Mouse (Mus musculus): ENCODE results near the gene Olfr65. TPM values are rescaled to one million over a fixed set of nuclear protein-coding genes. Genes with fewer than 3 reads are reported as not detected.

The Olfr65 gene
- total RNA-seq (2014; fragmentation: Nextera tagmentation), result not detected in 2 replicates
- total RNA-seq (2017), result not detected in 2 replicates

DNA sequence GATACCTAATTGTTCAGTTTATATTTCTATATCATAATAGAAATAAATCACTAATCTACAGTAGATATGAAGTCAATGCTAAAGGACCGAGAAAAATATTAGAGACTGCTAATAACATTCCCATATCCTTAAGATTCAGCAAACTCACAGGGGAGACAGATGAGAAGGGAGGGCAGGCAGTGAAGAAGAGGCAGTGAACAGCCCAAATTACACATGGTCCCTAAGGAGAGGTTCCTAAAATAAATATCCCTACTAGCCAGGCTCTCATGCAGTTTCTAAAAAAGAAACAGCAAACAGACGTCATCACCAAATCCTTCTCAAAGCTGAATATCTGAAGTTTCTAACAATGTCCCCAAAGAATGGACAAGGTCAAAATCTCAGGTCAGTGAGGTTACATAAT, at the start of gene Olfr65:
Gene Olfr65 (plus strand): TSS at position 301 of the 400 bp plus-strand sequence.
- ATAC-seq (replicated peaks; ENCODE audit: low FRiP score, low TSS enrichment, poor library complexity, severe bottlenecking), result no peak

DNA sequence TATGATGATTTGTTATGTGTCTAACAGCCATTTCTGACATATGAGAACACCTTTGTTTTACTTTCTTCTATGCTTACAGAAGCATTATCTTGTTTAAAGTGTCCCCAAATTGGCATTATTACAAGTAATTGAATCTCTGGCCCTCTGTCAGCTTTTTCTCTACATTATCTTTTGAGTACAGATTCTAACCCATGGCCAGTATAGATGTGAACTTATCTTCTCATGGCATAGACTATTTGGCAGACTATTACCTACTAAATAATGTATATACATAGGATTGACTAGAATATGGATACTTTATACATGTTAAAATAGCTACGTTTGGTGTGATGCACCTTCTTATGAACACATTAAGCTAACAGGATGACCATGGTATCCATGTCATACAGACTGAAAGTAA, 48.6 kb upstream of the Olfr65 start:
- peak; percentile 66 for ATAC-seq (replicated peaks; ENCODE audit: low FRiP score, low TSS enrichment, poor library complexity, severe bottlenecking)

DNA sequence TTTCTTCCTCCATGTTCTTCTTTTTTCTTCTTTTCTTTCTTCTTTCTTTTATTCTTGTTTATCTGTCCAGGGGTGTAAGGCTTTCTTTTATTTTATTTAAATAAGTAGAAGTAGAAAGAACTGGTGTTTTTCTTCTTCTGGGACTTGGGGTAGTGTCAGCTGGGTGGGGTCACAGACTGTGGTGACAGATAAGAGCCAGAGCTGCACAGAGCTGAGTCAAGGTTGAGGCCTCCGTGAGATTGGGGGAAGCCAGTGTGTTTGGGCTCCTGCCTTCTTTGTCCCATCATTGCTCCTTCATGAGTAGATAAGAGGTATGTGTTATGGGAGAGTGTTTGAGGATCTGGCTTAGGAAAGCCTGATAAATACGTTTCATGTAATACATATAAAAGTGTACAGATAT, 44.2 kb upstream of the Olfr65 start:
- ATAC-seq (replicated peaks; ENCODE audit: low FRiP score, low TSS enrichment, poor library complexity, severe bottlenecking), result peak; percentile 94

DNA sequence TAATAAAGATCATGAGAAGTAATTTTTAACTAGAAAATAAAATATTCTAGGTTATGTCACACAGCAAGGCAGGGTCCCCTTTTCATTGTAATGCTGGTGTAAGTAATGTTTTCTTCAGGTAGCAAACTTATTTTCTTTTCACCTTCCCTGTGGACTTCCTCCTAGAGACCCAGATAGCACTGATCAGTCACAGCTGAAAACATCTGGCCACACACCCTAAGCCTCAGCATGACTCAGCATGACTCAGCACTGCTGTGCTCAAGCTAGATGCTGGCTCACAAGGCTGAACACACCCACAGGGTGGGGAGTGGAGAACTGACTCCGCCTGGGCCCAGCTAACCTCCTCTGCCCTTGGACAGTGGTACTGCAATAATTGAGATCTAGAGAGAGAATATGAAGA, 42.4 kb upstream of the Olfr65 start:
- peak; percentile 88 for ATAC-seq (replicated peaks; ENCODE audit: low FRiP score, low TSS enrichment, poor library complexity, severe bottlenecking)

GRCm38 (mm10) chr7:103861531-103861930, 41.8 kb upstream of the Olfr65 start:
- ATAC-seq (replicated peaks; ENCODE audit: low FRiP score, low TSS enrichment, poor library complexity, severe bottlenecking), result no peak

DNA sequence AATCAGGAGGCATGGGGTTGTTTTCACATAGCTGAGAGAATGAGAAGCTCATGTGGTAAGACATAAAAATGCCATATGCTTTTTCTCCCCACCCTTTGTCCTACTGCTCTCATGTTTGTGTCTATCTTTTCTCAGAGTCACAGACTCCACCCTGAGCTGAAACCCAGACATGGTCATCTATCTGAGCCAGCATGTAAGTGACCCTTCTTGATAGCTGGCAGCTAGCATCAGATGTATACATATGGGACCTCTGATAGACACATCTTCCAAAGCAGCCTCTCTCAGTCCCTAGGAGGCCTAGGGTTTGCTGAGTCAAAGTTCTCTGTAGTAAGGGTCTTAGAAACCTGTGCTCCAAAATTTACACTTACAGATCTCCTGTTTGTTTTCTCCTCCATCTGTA, 37.6 kb upstream of the Olfr65 start:
- peak; percentile 77 for ATAC-seq (replicated peaks; ENCODE audit: low FRiP score, low TSS enrichment, poor library complexity, severe bottlenecking)

DNA sequence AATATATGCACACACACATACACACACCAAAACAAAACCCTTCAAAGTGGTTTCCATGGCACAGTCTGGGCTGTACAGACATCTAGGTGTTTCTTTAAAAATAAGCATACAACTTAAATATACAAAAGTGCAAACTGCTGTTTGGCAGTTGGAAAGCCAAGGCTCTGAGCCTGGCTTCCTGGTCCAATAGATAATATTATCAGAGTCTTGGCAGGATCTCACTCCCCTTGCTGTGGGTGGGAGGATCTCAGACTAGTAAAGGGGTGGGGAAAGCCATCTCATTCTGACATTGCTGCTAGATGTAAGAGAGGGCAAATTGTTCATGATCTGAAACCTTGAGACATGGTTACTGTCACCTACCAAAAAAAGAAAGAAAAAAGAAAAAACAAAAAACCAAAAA, 32.6 kb upstream of the Olfr65 start:
- peak; percentile 92 for ATAC-seq (replicated peaks; ENCODE audit: low FRiP score, low TSS enrichment, poor library complexity, severe bottlenecking)

- ATAC-seq (replicated peaks; ENCODE audit: low FRiP score, low TSS enrichment, poor library complexity, severe bottlenecking), result no peak
Measured at GRCm38 (mm10) chr7:103873064-103873463, 30.2 kb upstream of the Olfr65 start.

DNA sequence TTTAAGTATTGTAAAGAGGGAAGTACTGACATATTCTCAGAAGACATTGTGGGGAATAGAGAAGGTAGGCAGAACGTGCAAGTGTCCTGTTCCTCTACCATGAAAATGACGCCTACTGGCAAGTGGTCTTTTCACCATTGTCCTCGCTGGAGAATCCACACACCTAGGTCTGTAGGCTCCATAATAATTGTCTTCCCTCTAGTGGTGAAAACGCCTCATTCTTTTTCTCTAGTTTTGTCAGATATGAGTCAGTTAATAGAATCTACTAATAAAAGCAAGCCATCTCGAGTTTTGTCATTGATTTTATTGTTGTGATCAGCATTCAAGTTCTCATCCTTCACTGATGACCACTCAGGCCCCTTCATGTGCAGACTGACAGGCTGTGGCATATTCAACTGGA, 28.8 kb upstream of the Olfr65 start:
- ATAC-seq (replicated peaks; ENCODE audit: low FRiP score, low TSS enrichment, poor library complexity, severe bottlenecking), result 0 out of 2 replicates have a peak, but pooled peaks have one; percentile 28

DNA sequence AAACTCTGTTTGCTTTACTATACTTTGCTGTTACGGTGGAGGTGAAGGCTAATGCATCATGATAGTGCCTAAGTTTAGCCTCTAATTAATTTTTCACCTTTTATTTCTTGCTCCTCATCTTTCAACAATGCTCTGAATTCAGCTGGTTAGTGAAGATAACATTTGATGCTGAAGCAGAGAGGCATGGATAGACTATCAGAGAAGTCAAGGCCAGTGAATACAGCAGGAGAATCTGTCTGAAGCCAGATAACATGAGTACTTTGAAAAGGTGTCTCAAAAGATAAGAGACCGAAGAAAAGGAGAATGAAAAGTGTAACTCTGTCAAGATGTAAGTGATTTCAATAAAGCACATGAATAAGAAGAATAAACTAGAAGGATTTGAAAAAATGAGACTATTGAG, 26.2 kb upstream of the Olfr65 start:
- peak; percentile 91 for ATAC-seq (replicated peaks; ENCODE audit: low FRiP score, low TSS enrichment, poor library complexity, severe bottlenecking)

DNA sequence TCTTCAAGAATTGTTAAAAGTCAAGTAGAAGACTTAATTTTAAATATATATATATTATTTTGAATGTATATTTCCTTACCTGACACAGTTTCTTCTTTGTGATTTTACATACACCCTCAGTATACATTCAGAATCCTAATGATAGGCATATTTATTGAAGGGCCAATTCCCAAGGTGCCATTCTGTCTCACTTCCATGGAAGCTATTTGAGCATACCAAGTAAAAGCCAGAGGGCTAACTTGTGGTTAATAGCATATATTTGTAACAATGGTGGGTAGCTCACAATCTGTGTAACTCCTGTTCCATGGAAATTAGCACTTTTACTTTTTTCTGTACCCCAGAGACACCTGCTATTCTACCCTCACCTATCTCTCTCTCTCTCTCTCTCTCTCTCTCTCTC, 17.1 kb upstream of the Olfr65 start, which contains the start of gene Olfr66:
Gene Olfr66 (minus strand): TSS at position 101 of the 400 bp plus-strand sequence.
- no peak for ATAC-seq (replicated peaks; ENCODE audit: low FRiP score, low TSS enrichment, poor library complexity, severe bottlenecking)

DNA sequence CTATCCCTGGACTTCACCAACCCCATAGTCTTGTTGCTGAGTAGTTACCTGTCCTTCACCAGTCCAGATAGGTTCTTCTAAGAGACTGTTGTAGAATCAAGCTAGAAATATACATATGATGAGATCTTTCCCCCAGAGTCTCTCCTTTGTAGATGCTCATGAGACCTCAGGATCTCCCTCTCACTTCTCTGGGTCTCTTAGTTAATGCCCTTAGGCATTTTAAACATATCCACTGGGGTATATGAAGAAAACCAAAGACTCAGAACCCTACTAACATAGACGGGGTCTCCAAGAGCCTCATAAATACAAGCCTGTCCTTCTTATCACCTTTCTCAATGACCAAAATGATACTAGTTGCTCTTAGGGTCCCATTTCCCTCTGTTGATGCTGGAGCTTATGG, 8.9 kb upstream of the Olfr65 start, which contains the start of gene Olfr64:
Gene Olfr64 (minus strand): TSS at position 101 of the 400 bp plus-strand sequence.
- ATAC-seq (replicated peaks; ENCODE audit: low FRiP score, low TSS enrichment, poor library complexity, severe bottlenecking), result no peak

DNA sequence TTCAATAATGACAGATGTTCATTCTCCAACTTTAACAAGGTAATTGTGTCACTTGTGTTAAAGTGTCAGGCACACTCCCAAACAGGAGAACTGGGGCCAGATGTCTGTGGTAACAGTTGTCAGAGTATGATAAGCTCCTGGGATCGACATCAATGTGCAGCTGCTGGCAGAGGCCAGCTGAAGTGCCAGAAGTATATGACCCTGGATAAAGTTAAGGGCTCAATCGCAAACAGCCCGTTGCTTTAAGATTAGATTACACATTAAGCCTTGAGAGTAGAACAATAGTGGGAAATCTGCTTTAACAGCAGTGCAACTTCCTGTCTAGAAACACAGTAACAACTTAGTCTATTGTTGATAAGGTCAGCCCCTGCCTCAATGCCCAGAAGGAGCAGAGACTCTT, 6.8 kb downstream of the Olfr65 start:
- ATAC-seq (replicated peaks; ENCODE audit: low FRiP score, low TSS enrichment, poor library complexity, severe bottlenecking), result peak; percentile 89

DNA sequence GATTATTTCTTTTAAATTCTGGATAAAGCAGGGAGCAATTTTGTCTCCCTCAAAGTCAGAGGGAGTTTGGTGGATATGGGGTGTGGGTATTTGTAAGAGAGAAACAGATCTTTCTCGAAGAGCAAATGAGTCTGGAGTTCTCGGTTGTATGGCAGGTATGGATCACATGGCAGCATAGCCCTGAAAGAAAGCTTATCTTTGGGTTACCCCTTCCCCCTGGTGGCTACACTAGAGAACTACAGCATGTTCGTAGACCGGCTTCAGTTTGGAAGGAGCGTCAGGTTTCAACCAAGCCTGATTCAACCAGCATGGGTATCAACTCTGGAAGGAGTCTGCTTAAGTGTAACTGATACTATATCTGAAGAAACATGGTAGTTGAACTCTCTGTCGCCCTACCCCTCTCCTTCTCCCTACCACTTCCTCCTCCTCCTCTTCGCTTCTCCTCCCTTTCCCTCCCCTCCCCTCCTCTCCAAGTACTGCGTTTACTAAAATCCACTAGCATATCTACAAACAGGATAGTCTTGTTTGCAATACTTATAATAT, 9.8 kb downstream of the Olfr65 start:
- peak; percentile 68 for ATAC-seq (replicated peaks; ENCODE audit: low FRiP score, low TSS enrichment, poor library complexity, severe bottlenecking)

DNA sequence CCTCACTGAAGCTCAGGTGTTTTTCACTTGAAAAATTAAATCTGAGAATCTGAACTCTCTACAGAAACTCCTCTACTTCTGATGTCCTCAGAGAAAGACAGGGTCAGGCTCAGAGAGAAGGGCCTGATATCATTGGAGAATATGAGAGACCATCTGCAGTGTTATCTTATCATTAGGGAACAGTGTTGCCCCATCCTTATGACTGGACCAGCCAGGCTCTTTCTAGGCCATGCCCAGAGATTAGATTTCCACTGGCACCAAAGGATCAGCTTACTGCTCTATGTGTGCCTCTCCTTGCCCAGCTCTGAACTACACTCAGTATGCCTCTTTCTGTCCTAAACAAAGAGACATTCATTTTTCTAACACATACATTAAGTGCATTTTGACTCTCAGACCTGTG, 12.1 kb downstream of the Olfr65 start:
- ATAC-seq (replicated peaks; ENCODE audit: low FRiP score, low TSS enrichment, poor library complexity, severe bottlenecking), result peak; percentile 74

- no peak for ATAC-seq (replicated peaks; ENCODE audit: low FRiP score, low TSS enrichment, poor library complexity, severe bottlenecking)
Measured at GRCm38 (mm10) chr7:103928525-103928924, 25.2 kb downstream of the Olfr65 start, which contains the start of gene Olfr631. Gene Olfr631, plus strand, starts transcription at chr7:103928825.

DNA sequence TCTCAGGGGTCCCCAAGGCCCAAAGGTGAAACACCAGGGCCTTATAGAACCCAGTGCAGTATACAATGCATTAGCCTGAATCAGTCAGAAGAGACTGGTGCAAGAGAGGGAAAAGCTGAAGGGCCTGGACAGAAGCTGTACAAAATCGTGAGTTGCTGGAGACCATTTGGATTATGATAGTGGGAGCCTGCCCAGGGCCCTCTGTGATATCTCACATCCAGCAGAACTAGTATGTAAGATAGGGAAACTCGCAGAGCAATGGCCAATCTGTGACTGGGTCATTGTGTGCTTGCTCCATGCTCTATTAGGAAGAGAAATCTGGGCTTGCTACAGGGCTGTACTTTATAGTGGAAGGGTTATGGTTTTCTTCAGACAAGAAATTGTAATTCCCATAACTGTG, 31.0 kb downstream of the Olfr65 start, which contains the start of gene Olfr632:
Gene Olfr632 (plus strand): TSS at position 84 of the 400 bp plus-strand sequence.
- no peak for ATAC-seq (replicated peaks; ENCODE audit: low FRiP score, low TSS enrichment, poor library complexity, severe bottlenecking)

DNA sequence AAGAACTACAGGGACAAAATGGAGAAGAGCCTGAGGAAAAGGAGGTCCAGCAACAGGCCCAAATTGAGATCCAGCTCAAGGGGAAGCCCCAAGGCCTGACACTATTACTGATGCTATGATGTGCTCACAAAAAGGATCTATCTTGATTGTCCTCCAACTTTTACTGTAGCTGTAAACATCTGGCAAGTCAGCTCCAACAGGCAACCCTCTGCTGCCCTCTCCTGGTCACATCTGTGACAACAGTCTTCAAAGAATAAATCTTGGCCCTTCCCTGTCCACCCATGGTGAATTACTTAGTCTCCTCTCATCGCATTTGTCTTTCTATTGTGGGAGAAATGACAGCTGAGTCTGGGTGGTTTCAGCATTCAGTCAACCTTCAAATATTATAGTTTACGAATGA, 39.4 kb downstream of the Olfr65 start:
- peak; percentile 97 for ATAC-seq (replicated peaks; ENCODE audit: low FRiP score, low TSS enrichment, poor library complexity, severe bottlenecking)

DNA sequence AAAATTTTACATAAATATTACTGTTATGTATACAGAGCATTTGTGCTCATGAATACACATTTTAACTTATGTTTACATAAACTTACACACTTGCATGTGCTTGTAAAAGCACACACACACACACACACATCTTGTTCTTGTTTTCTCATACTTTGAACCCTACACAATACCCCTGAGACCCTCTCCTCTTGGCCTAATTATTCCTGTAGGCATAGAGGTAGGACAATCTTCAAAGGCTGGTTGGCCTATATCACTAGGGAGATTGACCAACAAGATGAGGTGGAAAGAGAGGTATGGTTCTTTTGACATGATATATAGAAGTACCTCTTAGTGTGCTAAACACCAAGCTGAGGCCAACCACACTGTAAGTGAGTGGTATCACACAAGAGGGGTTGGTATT, 40.9 kb downstream of the Olfr65 start, which contains the start of gene Olfr633:
Gene Olfr633 (plus strand): TSS at position 301 of the 400 bp plus-strand sequence.
- ATAC-seq (replicated peaks; ENCODE audit: low FRiP score, low TSS enrichment, poor library complexity, severe bottlenecking), result no peak

Measured in megakaryocyte-erythroid progenitor cell, adult 5-6 weeks (primary cell).